Mouse (Mus musculus) urinary bladder, adult 18-20 months (tissue): Measurements from ENCODE around the gene Elmo1.

Experiments used
- DNase-seq, 2 experiments: peaks; one replicate each; pipeline ENCODE4 v3.0.0; 2022; ENCODE audit warnings: low spot score in 2 of 2, mixed read lengths in 2 of 2

Elmo1 gene

DNA sequence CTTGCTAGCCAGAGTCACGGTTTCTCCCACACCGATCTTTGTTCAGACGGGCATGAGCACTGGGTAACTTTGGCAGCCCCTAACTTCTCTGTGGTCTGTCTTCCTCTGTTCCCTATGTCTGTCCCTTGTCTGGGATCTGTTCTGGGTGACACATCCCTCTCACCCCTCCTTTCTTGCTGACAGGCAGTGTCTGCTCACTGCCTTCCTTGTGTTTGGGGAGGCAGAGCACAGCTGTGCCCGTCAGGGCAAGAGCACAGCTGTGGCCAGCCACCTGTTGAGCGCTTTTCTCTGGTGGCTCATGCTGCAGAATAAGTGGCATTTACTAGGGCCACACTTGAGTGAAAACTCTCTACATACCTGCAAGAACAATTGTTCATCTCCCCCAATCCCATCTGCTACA is 116.7 kb downstream of the Elmo1 start:
- no peak for DNase-seq

DNA sequence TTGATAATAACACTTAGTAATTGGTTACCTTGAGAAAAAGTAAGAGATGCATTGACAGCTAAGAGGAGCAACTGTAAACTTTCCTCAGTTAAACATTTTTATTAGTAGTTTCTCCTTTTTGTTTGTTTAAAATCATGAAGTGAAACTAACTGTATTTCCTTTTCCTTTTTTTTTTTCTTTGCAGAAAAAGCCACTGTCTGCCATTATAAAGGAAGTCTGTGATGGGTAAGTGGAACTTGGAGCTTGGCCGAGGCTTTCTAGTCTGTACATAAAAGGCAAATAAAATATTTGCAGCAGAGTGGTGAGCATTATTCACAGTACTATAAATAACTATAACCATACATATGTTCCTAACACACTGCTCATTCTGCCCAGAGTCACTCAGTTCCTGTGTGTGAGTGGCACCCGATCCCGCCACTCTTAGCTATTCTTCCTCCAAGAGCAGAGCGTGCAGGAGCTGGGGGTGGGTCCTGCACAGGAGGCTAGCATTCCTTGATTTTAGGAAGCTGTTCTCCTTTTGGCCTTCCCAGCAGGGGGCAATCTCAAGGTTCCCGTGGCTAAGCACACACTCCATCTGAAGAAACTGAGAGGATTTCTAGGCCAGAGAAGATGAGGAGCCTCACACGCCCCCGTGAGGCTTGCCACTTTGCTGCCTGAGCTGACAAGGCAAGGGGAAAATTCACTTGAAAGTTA is 117.7 kb downstream of the Elmo1 start:
- DNase-seq, result no peak

GRCm38 (mm10) chr13:20208867-20209266 is 118.5 kb downstream of the Elmo1 start:
- DNase-seq, result no peak

DNA sequence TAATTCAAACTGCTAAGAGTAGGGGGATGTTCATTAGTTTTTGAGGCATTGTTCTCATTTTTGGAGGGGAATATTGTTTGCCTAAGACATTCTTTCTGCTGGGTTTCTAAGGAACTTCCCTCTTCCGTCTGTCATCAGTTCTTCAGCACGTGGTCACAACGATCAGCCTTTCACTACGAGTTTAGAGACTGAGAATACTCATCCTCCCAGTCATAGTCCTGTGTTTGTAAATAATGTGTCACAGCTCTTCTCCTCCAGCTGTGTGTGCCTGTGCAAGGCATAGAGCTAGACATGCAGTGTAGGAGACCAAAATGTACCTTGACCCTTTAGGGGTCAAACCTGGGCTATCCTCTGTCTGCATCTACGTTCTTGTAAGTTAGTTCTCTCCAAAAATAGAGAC is 121.4 kb downstream of the Elmo1 start:
- DNase-seq, result no peak

- no peak for DNase-seq
These were observed 122.3 kb downstream of the Elmo1 start for GRCm38 (mm10) chr13:20212665-20213064.

GRCm38 (mm10) chr13:20213861-20214260 is 123.5 kb downstream of the Elmo1 start:
- DNase-seq, result no peak

- no peak for DNase-seq
These were observed 127.2 kb downstream of the Elmo1 start for GRCm38 (mm10) chr13:20217453-20218090.

DNA sequence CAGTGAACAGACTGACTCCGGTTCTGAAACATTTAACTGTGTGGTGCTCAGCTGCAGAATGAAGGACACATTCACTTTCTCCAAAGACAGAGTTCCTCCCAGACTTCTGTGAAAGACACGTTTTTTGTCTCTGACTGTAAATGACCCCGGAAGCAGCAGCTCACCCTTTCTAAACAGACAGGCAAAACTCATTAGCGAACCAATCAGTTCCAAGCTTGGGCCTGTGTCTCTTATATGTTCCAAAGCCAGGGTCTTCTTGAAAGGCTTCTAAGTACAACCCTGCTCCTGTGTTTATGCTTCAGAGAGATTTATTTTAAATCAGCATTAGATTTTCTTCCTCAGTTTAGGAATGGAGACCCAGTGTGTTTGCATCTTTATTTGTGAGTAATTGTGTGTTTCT is 127.7 kb downstream of the Elmo1 start:
- DNase-seq, result no peak

- DNase-seq, result no peak
These were observed 130.0 kb downstream of the Elmo1 start for GRCm38 (mm10) chr13:20220414-20220813.

GRCm38 (mm10) chr13:20227923-20228705 is 137.7 kb downstream of the Elmo1 start:
- DNase-seq, result no peak

- peak; percentile 19 to 51 for DNase-seq
These were observed 141.7 kb downstream of the Elmo1 start for GRCm38 (mm10) chr13:20231837-20232728.

DNA sequence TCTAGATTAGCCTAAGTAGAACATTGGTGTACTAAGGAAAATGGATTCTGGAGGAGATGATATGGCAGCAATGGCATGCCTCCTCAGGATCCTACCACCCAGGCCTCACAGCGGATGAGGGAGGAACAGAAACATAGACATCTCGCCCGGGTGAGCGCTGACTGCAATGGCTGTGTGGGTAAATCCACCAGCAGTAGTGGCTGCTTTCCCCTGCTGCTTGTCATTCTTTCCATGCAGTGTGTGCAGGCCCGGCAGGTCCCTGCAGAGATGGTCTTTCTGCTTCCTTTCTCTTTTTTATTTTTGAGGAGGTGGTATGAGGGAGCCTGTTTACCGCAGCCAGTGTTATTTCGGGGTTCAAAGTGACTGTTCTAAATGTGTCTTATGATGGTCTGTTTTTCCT is 143.3 kb downstream of the Elmo1 start:
- no peak for DNase-seq

DNA sequence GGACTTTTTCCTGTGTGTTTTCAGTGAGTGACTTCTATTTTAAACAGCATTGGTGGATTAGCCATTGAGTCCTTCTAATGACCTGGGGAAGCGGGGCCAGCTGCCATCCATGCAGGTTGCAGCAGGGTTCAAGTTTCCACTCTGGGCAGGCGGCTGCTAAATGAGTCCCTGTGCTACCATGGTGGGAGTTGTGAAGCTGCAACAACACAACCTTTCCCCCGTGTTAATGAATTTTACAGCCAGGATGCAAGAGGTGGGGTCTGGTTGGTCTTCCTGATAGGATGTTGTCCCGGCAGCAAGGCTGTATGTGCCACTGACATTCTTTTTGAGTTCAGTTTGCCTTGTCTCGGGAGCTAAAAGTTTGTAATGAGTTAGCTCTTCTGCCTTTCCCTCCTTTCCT is 147.2 kb downstream of the Elmo1 start:
- no peak for DNase-seq

DNA sequence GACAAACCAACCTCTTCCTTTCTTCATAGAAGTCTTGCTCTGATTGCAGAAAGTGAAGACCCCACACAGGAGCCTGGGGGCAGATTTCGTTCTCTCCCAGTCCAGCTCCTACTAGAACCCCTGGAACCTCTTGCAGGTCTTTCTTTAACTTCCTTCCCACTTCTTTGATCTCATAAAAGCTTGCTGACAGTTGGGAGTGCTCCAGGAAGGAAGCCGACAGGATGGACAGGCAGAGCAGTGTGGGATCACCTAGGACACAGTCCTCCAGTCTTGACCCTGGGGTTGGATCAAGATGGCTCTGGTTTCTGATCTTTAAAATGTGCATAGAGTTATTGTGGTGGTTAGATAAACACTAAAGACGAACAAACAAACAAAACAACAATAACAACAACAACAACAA is 147.8 kb downstream of the Elmo1 start:
- DNase-seq, result no peak

DNA sequence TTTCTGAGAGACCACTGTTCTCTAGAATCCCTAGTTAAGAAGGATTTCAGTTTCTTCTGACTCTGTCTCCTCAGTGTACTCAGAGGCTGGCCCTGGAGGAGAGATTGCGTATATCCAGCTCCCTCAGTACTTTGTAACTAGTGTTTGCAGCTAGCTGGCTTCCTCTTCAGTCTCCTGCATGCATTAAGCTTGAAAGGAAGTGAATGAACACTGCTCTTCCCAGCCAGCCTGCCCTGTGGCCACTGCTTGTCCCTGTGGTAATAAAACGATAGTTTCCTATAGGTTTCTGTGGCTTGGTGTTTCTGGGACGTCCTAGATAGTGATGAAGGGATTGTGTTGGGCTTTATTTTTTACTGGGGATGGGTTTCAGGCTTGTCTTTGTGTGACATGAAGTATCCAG is 148.3 kb downstream of the Elmo1 start:
- no peak for DNase-seq

GRCm38 (mm10) chr13:20250069-20250668 is 159.8 kb downstream of the Elmo1 start:
- DNase-seq, result no peak

GRCm38 (mm10) chr13:20254911-20255310 is 164.5 kb downstream of the Elmo1 start:
- DNase-seq, result no peak

GRCm38 (mm10) chr13:20255380-20255779 is 165.0 kb downstream of the Elmo1 start:
- peak in 1 of 2 experiments; percentile 33 for DNase-seq

DNA sequence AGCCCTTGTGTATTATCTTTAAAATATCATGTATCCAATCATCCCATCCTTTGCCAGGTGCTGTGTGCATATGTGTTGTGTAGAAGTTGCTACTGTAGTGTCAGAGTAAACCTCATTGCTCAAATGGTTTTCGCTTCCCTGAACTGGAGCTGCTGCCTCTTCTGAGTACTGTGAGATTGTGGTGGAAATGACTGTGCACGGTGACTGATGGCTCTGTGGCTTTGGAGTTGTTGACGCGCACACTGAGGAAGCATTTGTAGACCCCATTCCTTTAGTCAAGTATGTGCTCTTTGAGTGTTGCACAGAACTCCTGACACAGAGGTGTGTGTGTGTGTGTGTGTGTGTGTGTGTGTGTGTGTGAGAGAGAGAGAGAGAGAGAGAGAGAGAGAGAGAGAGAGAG is 166.2 kb downstream of the Elmo1 start:
- DNase-seq, result no peak

GRCm38 (mm10) chr13:20257562-20258525 is 167.4 kb downstream of the Elmo1 start:
- no peak for DNase-seq
